Mouse (Mus musculus): Measurements from ENCODE around the gene Ripk3.
A peak's percentile ranks its signal among the peaks of the same experiment; 100 is the strongest.

Ripk3 gene

GRCm38 (mm10) chr14:55788256-55789050 lies at the start of gene Ripk3:
Ripk3 (minus strand) TSS chr14:55788865.
- no peak for DNase-seq

GRCm38 (mm10) chr14:55838312-55838711 lies 49.6 kb upstream of the Ripk3 start:
- DNase-seq, result no peak

GRCm38 (mm10) chr14:55834808-55835533 lies 46.3 kb upstream of the Ripk3 start:
- no peak for DNase-seq

- DNase-seq, result no peak
These were observed 44.5 kb upstream of the Ripk3 start for GRCm38 (mm10) chr14:55833126-55833525.

- no peak for DNase-seq
These were observed 41.7 kb upstream of the Ripk3 start for GRCm38 (mm10) chr14:55830331-55830730.

- DNase-seq, result no peak
These were observed 41.2 kb upstream of the Ripk3 start for GRCm38 (mm10) chr14:55829854-55830253.

- DNase-seq, result no peak
These were observed 40.1 kb upstream of the Ripk3 start for GRCm38 (mm10) chr14:55828716-55829263.

GRCm38 (mm10) chr14:55826551-55827340 lies 38.1 kb upstream of the Ripk3 start:
- no peak for DNase-seq

- DNase-seq, result no peak
These were observed 37.5 kb upstream of the Ripk3 start for GRCm38 (mm10) chr14:55826142-55826541.

- DNase-seq, result no peak
These were observed 36.8 kb upstream of the Ripk3 start for GRCm38 (mm10) chr14:55825216-55826051.

- DNase-seq, result no peak
These were observed 36.0 kb upstream of the Ripk3 start for GRCm38 (mm10) chr14:55824481-55825215.

- DNase-seq, result no peak
These were observed 35.4 kb upstream of the Ripk3 start for GRCm38 (mm10) chr14:55824001-55824480.

- no peak for DNase-seq
These were observed 34.5 kb upstream of the Ripk3 start, which contains the start of gene Nfatc4 for GRCm38 (mm10) chr14:55822991-55823762. Nfatc4 (plus strand) TSS chr14:55823144.

- peak; percentile 37 for DNase-seq
These were observed 33.8 kb upstream of the Ripk3 start for GRCm38 (mm10) chr14:55822435-55822990.

GRCm38 (mm10) chr14:55820576-55820975 lies 31.9 kb upstream of the Ripk3 start:
- no peak for DNase-seq

- no peak for DNase-seq
These were observed 31.3 kb upstream of the Ripk3 start for GRCm38 (mm10) chr14:55819845-55820405.

- no peak for DNase-seq
These were observed 26.7 kb upstream of the Ripk3 start for GRCm38 (mm10) chr14:55815310-55815751.

- DNase-seq, result peak; percentile 33
These were observed 26.2 kb upstream of the Ripk3 start for GRCm38 (mm10) chr14:55814885-55815284.

GRCm38 (mm10) chr14:55795380-55796163 lies 6.9 kb upstream of the Ripk3 start:
- no peak for DNase-seq
